Mouse (Mus musculus) midbrain, postnatal 0 days (tissue): ENCODE measurements around the gene Plekhg5. TPM values are rescaled to one million over a fixed set of nuclear protein-coding genes. Genes with fewer than 3 reads are reported as not detected.
"Not testable (repeated sequence)": the region's sequence is repeated elsewhere in the genome, so short reads cannot be mapped to it uniquely, and the experiment has no call there.

Experiments
- ATAC-seq: fragments of 200-750 bp; cut with Nextera tagmentation; 2 replicates; pipeline ENCODE4 v1.8.0; 2017; ENCODE audit warnings: moderate number of reproducible peaks, mild to moderate bottlenecking, moderate TSS enrichment, moderate library complexity; ENCODE audit not compliant: low FRiP score
- DNase-seq: peaks from one replicate; pipeline ENCODE4 v3.0.0-alpha.2; 2015; ENCODE audit warnings: low spot score
- H3K27ac ChIP-seq: fragments of 300-500 bp; sonication (generic); 2 replicates; pipeline ENCODE4 v1.5.1; 2014; ENCODE audit warnings: low read depth, mild to moderate bottlenecking, low read length, mixed read lengths
- H3K27me3 ChIP-seq: fragments of 300-500 bp; sonication (generic); 2 replicates; pipeline ENCODE4 v1.6.1; 2014; ENCODE audit warnings: low read length, control low read depth, mixed read lengths; ENCODE audit not compliant: insufficient read depth
- H3K36me3 ChIP-seq: fragments of 300-500 bp; sonication (generic); 2 replicates; pipeline ENCODE4 v1.6.1; 2014; ENCODE audit warnings: low read length, control low read depth, mixed read lengths; ENCODE audit not compliant: insufficient read depth
- H3K4me1 ChIP-seq: fragments of 300-500 bp; sonication (generic); 2 replicates; pipeline ENCODE4 v1.6.1; 2014; ENCODE audit warnings: mild to moderate bottlenecking, control low read depth, antibody characterized with exemption, low read length, mixed read lengths; ENCODE audit not compliant: insufficient read depth
- H3K4me2 ChIP-seq: fragments of 300-500 bp; sonication (generic); 2 replicates; pipeline ENCODE4 v1.6.1; 2014; ENCODE audit warnings: low read depth, mild to moderate bottlenecking, low read length, mixed read lengths; ENCODE audit not compliant: poor library complexity, severe bottlenecking
- H3K4me3 ChIP-seq: fragments of 300-500 bp; sonication (generic); 2 replicates; pipeline ENCODE4 v1.5.1; 2014; ENCODE audit warnings: low read depth, mild to moderate bottlenecking, low read length, moderate library complexity
- H3K9ac ChIP-seq: fragments of 300-500 bp; sonication (generic); replicated peaks from 2 replicates; pipeline ENCODE4 v1.6.1; 2014; ENCODE audit warnings: mild to moderate bottlenecking, low read length, moderate library complexity, mixed read lengths; ENCODE audit not compliant: poor library complexity, severe bottlenecking
- H3K9me3 ChIP-seq: fragments of 300-500 bp; sonication (generic); 2 replicates; pipeline ENCODE4 v1.6.1; 2016; ENCODE audit warnings: low read length, control low read depth
- CTCF ChIP-seq: IDR thresholded peaks from 2 replicates; pipeline ENCODE4 v1.5.1; 2016; ENCODE audit warnings: antibody characterized with exemption, mild to moderate bottlenecking
- WGBS: fragments of 180-500 bp; shearing (Covaris S2); extraction: QIAGEN DNeasy Blood & Tissue Kit; methylation state at CpG from one replicate; pipeline ENCODE4 v1.1.7; 2014; 5-methylcytosine and 5-hydroxymethylcytosine counted together
- polyA plus RNA-seq: library from polyadenylated mRNA; unstranded; fragments of >200 nt; fragmentation: Nextera tagmentation; extraction: Ambion mirVana; gene quantifications from 2 replicates; pipeline ENCODE4 v1.2.1, GENCODE M21; 2015
- total RNA-seq: library from RNA; depleted of rRNA; stranded (reverse); fragments of >200 nt; gene quantifications from 2 replicates; pipeline ENCODE4 v1.2.3, GENCODE M21; 2014

The Plekhg5 gene
- total and polyA plus RNA-seq, 2 experiments from 2014 or later, result 13.0 to 33.5 TPM

DNA sequence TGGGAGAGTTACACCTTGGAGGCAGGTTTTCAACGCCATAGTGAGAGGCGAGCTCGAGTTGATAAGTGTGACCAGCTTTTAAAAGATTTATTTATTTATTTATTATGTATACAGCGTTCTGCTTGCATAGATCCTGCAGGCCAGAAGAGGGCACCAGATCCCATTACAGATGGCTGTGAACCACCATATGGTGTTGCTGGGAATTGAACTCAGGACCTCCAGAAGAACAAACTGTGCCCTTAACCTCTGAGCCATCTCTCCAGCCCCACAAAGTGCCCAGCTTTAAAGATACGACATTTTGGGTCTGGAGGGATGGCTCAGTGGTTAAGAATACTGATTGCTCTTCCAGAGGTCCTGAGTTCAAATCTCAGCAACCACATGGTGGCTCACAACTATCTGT, 43.2 kb upstream of the Plekhg5 start:
- Histone ChIP-seq H3K27me3 (no peaks in the 10 kb centered on the region), H3K36me3 (peaks cover 4% of the 10 kb centered on the region; the same call in 1 of the 2 replicates), H3K27ac (no peak overlapping the region), H3K4me3 (peak overlapping the region; percentile 61; the same call in 1 of the 2 replicates), H3K4me2 (peak overlapping the region; percentile 75), H3K9me3 (no peaks in the 10 kb centered on the region), H3K4me1 (peaks cover 31% of the 10 kb centered on the region), H3K9ac (no peak overlapping the region)
- peak; percentile 64 for TF ChIP-seq CTCF
- ATAC-seq, result no peak
- WGBS, result 34% methylated on average over 5 of the region's 5 CpGs
- DNase-seq, result no peak

GRCm38 (mm10) chr4:152029997-152030396, 42.3 kb upstream of the Plekhg5 start:
- TF ChIP-seq CTCF, result peak; percentile 56
- no peak overlapping the region for H3K9ac ChIP-seq
- 52% methylated on average over 4 of the region's 4 CpGs for WGBS

GRCm38 (mm10) chr4:152032922-152033321, 39.4 kb upstream of the Plekhg5 start:
- H3K27me3 ChIP-seq, result no peaks in the 10 kb centered on the region
- no peak overlapping the region for H3K27ac ChIP-seq
- ATAC-seq (no peak), DNase-seq (no peak)
- no peak overlapping the region for H3K4me3 ChIP-seq
- no peak overlapping the region for H3K9ac ChIP-seq
- no peaks in the 10 kb centered on the region for H3K36me3 ChIP-seq
- WGBS, result 91% methylated on average over 13 of the region's 13 CpGs
- H3K4me1 ChIP-seq, result peaks cover 16% of the 10 kb centered on the region; the same call in 1 of the 2 replicates
- no peak for TF ChIP-seq CTCF
- H3K9me3 ChIP-seq, result no peaks in the 10 kb centered on the region
- no peak overlapping the region for H3K4me2 ChIP-seq

More at GRCm38 (mm10) chr4:152029997-152030396, 42.3 kb upstream of the Plekhg5 start:
- Histone ChIP-seq H3K27ac (no peak overlapping the region), H3K36me3 (no peaks in the 10 kb centered on the region), H3K9me3 (no peaks in the 10 kb centered on the region), H3K4me2 (peak overlapping the region; percentile 5; the same call in 1 of the 2 replicates), H3K4me3 (no peak overlapping the region), H3K4me1 (peaks cover 31% of the 10 kb centered on the region), H3K27me3 (no peaks in the 10 kb centered on the region)
- DNase-seq (peak; percentile 64), ATAC-seq (no peak)

DNA sequence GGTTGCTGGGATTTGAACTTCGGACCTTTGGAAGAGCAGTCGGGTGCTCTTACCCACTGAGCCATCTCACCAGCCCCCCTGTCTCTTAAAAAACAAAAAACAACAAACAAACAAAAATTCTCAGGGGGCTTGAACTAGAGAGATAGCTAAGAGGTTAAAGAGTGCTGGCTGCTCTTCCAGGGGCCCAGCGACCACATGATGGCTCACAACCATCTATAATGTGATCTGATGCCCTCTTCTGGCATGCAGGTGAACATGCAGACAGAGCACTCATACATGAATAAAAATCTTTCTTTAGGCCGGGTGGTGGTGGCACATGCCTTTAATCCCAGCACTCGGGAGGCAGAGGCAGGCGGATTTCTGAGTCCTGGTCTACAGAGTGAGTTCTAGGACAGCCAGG, 35.8 kb upstream of the Plekhg5 start:
- not testable (repeated sequence) for H3K4me3 ChIP-seq, H3K36me3 ChIP-seq, H3K9me3 ChIP-seq, H3K27ac ChIP-seq, DNase-seq, H3K9ac ChIP-seq, ATAC-seq, H3K4me2 ChIP-seq, H3K27me3 ChIP-seq
- WGBS, result 90% methylated on average over 6 of the region's 6 CpGs
- peak; percentile 22 for TF ChIP-seq CTCF
- peaks cover 10% of the 10 kb centered on the region for H3K4me1 ChIP-seq

GRCm38 (mm10) chr4:152038225-152038984, 33.9 kb upstream of the Plekhg5 start, which contains the start of gene Tas1r1:
TSS of gene Tas1r1 (minus strand) at chr4:152038568.
- peak within 1 kb of the TSS; percentile 43 for H3K27ac ChIP-seq
- no peaks in the 10 kb centered on the region for H3K9me3 ChIP-seq
- WGBS, result 49% methylated on average over 10 of the region's 10 CpGs
- H3K36me3 ChIP-seq, result peaks cover 15% of the 10 kb centered on the region; the same call in 1 of the 2 replicates
- peaks cover 10% of the 10 kb centered on the region for H3K4me1 ChIP-seq
- H3K9ac ChIP-seq, result peak within 1 kb of the TSS; percentile 84
- no peak for ATAC-seq
- H3K4me3 ChIP-seq, result peak within 1 kb of the TSS; percentile 85
- no peaks in the 10 kb centered on the region for H3K27me3 ChIP-seq
- no peak for TF ChIP-seq CTCF
- H3K4me2 ChIP-seq, result peak within 1 kb of the TSS; percentile 74
- DNase-seq, result no peak
